Mouse (Mus musculus): Measurements from ENCODE around the gene Rnf115. TPM values are rescaled to one million over a fixed set of nuclear protein-coding genes. Genes with fewer than 3 reads are reported as not detected.
"Not testable (repeated sequence)": the region's sequence is repeated elsewhere in the genome, so short reads cannot be mapped to it uniquely, and the experiment has no call there.

The Rnf115 gene
- polyA plus RNA-seq (2015; fragmentation: Nextera tagmentation; extraction: Ambion mirVana): 59.3 and 66.6 TPM in 2 replicates

DNA sequence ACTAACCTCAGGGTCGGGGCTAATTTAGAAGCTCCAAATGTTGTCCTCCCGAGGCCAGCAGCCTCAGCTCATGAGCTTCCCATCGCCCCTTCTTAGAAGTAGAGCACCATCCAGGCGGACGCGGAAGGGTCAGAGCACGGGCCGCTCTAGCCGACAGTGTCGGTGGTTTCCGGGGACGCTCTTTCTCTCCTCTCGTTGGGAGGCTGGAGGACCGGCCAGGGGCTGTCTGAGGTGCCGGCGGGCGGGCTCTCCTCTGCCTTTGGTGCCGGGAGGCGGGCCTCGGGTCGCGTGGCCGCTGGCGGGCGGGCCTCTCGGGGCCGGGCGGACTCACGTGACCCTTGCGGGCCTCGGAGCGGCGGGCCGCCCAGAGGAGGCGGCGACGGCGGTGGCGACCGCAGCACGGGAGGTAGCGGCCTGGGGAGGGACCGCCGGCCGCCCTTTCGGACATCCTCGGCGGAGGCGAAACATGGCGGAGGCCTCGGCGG, at the start of gene Rnf115, which contains the start of gene Polr3c:
TSS of gene Rnf115 (plus strand) at position 322 of the 485 bp plus-strand sequence.
TSS of gene Polr3c (minus strand) at position 286 of the 485 bp plus-strand sequence.
- peak within 1 kb of the TSS; percentile 87 for H3K4me3 ChIP-seq
- H3K27ac ChIP-seq (replicated peaks): peak within 1 kb of the TSS; percentile 79
- peaks cover 7% of the 10 kb centered on the region for H3K36me3 ChIP-seq
- H3K4me2 ChIP-seq (replicated peaks): peak within 1 kb of the TSS; percentile 54
- peak within 1 kb of the TSS; percentile 73 for H3K9ac ChIP-seq (replicated peaks)
- WGBS: under 1% methylated on average over 52 of the region's 52 CpGs
- peak; percentile 98 for ATAC-seq (replicated peaks)
- H3K9me3 ChIP-seq: no peaks in the 10 kb centered on the region
- H3K27me3 ChIP-seq: no peaks in the 10 kb centered on the region
- H3K4me1 ChIP-seq: peaks cover 28% of the 10 kb centered on the region

DNA sequence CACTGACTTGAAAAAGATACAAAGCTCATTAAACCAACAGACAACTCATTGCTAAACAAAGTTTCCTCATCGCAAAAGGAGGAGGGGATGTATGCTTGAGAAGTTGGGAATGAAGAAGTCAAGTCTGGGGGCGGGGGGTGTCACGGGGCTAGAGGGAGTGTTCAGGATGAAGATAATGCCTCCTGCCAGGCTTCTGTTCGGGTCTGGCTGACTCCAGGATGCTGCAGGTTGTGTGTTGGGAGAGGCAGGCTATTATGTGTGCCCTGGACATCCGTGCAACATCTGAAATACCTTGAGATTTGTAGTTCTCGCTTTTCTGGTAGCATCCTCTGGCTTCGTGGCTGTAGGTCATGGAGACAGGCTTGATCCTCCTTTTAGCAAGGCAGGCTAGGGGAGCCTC, 49.0 kb upstream of the Rnf115 start:
- Histone ChIP-seq H3K27me3 (no peaks in the 10 kb centered on the region), H3K9ac (replicated peaks) (no peak overlapping the region), H3K9me3 (no peaks in the 10 kb centered on the region), H3K4me2 (replicated peaks) (no peak overlapping the region), H3K4me1 (peaks cover 6% of the 10 kb centered on the region; the same call in 1 of the 2 replicates), H3K27ac (replicated peaks) (no peak overlapping the region), H3K36me3 (no peaks in the 10 kb centered on the region), H3K4me3 (no peak overlapping the region)
- no peak for ATAC-seq (replicated peaks)
- WGBS: 57% methylated on average over 7 of the region's 7 CpGs

DNA sequence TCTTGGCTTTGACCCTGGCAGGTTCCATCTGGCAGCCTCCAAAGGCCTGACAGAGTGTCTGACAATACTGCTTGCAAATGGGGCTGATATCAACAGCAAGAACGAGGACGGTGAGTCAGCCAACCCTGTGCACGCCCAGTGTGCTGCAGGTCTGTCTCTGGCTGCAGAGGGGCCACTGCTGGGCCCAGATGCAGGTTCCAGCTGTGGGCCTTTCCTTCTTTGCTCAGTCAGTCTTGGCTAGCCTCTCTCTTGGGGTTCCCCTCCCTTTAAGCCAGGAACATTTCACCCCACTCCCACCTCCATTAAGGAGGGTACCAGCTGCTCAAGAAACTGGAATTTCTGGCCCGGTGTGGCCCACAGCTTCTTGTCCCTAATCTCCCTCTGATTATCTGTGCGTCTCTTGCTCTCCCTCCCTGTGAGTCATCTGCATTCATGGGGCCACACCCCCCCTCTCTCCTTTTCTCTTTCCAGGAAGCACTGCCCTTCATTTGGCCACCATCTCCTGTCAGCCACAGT, 48.2 kb upstream of the Rnf115 start:
- no peaks in the 10 kb centered on the region for H3K36me3 ChIP-seq
- H3K4me1 ChIP-seq: peaks cover 6% of the 10 kb centered on the region; the same call in 1 of the 2 replicates
- H3K9me3 ChIP-seq: no peaks in the 10 kb centered on the region
- no peak overlapping the region for H3K9ac ChIP-seq (replicated peaks)
- 20% methylated on average over 5 of the region's 5 CpGs for WGBS
- ATAC-seq (replicated peaks): no peak
- H3K27me3 ChIP-seq: no peaks in the 10 kb centered on the region
- H3K4me3 ChIP-seq: no peak overlapping the region
- H3K4me2 ChIP-seq (replicated peaks): no peak overlapping the region
- no peak overlapping the region for H3K27ac ChIP-seq (replicated peaks)

DNA sequence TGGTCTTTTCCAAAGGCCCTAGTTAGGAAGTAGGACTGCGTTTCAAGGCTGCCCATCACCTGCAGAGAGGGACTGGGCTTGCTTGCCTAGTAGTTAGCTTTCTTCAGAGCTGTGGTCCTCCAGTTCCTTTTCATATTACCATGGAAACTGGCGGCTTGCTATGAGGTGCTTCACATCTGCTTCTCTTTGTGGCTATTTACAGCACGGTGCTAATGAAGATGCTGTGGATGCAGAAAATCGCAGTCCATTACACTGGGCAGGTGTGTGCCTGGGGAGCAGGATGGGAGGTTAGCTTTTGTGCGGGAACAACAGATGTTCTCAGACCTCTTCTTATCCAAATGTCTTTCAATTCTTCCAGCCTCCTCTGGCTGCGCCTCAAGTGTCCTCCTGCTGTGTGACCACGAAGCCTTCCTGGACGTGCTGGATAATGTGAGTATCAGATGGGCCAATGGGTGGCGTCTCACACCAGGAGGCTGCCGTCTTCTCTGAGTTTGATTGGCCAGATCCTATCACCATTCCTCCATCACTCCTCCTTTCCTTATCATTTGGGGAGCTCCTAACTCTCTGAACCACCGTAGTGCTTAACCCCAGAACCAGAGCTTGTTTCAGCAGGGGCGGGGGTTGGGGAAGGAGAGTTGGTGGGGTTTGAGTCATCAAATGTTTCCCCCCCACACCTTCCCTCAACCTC, 47.1 kb upstream of the Rnf115 start:
- Histone ChIP-seq H3K27ac (replicated peaks) (peak overlapping the region; percentile 3; the same call in 1 of the 2 replicates), H3K9me3 (no peaks in the 10 kb centered on the region), H3K4me1 (peaks cover 13% of the 10 kb centered on the region; the same call in 1 of the 2 replicates), H3K4me3 (no peak overlapping the region), H3K9ac (replicated peaks) (no peak overlapping the region), H3K27me3 (no peaks in the 10 kb centered on the region), H3K36me3 (no peaks in the 10 kb centered on the region), H3K4me2 (replicated peaks) (no peak overlapping the region)
- 16% methylated on average over 12 of the region's 12 CpGs for WGBS
- peak; percentile 61 for ATAC-seq (replicated peaks)

DNA sequence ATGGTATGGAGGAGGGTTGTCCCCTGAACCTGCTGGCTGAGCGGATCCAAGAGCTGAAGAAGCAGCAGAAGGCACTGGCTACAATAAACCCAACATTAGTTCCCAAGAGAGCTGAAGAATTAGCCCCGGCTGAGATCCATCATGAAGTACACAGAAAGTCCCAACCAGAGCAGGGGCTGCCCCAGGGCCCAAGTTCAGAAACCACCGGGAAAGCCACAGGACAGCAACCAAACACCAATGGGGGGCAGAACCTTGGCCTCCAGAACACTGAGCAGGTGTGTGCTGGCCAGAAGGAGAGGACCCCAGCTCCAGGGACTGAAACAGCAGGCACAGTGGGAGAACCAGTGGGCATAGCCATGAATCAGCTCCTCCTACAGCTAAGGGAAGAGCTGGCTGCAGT, 44.0 kb upstream of the Rnf115 start:
- Histone ChIP-seq H3K27me3 (no peaks in the 10 kb centered on the region), H3K4me2 (replicated peaks) (no peak overlapping the region), H3K4me3 (no peak overlapping the region), H3K27ac (replicated peaks) (no peak overlapping the region), H3K9ac (replicated peaks) (no peak overlapping the region), H3K4me1 (peaks cover 14% of the 10 kb centered on the region; the same call in 1 of the 2 replicates), H3K9me3 (no peaks in the 10 kb centered on the region), H3K36me3 (no peaks in the 10 kb centered on the region)
- 89% methylated on average over 3 of the region's 3 CpGs for WGBS
- ATAC-seq (replicated peaks): no peak

DNA sequence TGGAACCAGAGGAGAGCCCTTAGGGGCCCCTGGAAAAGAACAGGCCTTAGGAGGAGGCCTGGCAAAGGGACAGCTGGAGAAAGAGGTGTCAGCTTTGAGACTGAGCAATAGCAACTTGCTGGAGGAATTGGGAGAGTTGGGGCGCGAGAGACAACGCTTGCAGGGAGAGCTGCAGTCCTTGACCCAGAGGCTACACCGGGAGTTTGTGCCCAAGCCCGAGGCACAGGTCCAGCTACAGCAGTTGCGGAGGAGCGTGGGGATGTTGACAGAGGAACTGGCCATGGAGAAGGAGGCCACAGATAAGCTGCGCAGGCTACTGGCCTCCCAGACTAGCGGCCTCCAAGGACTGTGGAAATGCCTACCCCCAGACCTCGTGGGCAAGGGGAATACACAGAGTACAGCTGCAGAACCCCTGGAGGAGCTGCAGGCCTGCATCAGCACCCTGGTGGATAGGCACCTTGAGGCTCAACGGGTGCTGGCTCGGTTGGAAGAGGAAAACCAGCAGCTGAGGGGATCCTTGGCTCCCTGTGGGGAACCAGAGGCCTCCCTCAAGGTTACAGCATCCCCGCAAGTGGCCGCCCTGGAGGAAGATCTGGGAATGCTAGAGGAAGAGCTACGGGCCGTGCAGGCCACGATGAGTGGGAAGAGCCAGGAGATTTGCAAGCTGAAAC, 43.2 kb upstream of the Rnf115 start:
- H3K4me2 ChIP-seq (replicated peaks): peak overlapping the region; percentile 34
- H3K4me1 ChIP-seq: peaks cover 14% of the 10 kb centered on the region; the same call in 1 of the 2 replicates
- H3K27ac ChIP-seq (replicated peaks): no peak overlapping the region
- H3K4me3 ChIP-seq: peak overlapping the region; percentile 10; the same call in 1 of the 2 replicates
- no peaks in the 10 kb centered on the region for H3K27me3 ChIP-seq
- ATAC-seq (replicated peaks): no peak
- no peaks in the 10 kb centered on the region for H3K36me3 ChIP-seq
- WGBS: 66% methylated on average over 17 of the region's 17 CpGs
- 0 out of 2 replicates have a peak overlapping the region, but pooled peaks have one; percentile 10 for H3K9ac ChIP-seq (replicated peaks)
- H3K9me3 ChIP-seq: no peaks in the 10 kb centered on the region

DNA sequence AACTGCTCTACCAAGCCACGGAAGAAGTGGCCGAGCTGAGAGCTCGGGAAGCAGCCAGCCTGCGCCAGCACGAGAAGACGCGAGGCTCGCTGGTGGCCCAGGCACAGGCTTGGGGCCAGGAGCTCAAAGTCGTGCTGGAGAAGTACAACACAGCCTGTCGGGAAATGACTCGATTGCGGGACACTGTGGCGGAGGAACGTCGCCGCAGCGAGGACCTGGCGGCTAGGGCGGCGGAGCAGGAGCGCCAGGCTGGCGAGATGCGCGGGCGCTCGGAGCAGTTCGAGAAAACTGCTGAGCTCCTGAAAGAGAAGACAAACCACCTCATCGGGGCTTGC, 42.7 kb upstream of the Rnf115 start:
- Histone ChIP-seq H3K27me3 (no peaks in the 10 kb centered on the region), H3K36me3 (no peaks in the 10 kb centered on the region), H3K4me3 (peak overlapping the region; percentile 10), H3K4me1 (peaks cover 14% of the 10 kb centered on the region; the same call in 1 of the 2 replicates), H3K9ac (replicated peaks) (0 out of 2 replicates have a peak overlapping the region, but pooled peaks have one; percentile 10), H3K27ac (replicated peaks) (no peak overlapping the region), H3K9me3 (no peaks in the 10 kb centered on the region), H3K4me2 (replicated peaks) (peak overlapping the region; percentile 34)
- 43% methylated on average over 28 of the region's 28 CpGs for WGBS
- no peak for ATAC-seq (replicated peaks)

DNA sequence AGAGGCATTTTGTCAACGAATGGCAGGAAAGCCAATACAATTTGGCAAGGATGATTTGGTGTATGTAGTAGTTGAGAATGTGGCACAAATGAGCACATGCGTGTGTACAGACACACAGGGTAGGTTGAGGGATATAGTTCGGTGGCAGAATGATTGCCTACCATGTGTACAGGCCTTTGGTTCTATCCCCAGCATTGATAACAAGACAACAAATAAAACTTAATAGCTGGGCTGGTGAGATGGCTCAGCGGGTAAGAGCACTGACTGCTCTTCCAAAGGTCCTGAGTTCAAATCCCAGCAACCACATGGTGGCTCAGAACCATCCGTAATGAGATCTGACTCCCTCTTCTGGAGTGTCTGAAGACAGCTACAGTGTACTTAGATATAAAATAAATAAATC, 41.4 kb upstream of the Rnf115 start:
- not testable (repeated sequence) for H3K9me3 ChIP-seq; H3K27me3 ChIP-seq; H3K4me3 ChIP-seq; H3K9ac ChIP-seq (replicated peaks); H3K4me1 ChIP-seq; H3K27ac ChIP-seq (replicated peaks); H3K4me2 ChIP-seq (replicated peaks); ATAC-seq (replicated peaks); H3K36me3 ChIP-seq
- WGBS: 95% methylated on average over 5 of the region's 5 CpGs

DNA sequence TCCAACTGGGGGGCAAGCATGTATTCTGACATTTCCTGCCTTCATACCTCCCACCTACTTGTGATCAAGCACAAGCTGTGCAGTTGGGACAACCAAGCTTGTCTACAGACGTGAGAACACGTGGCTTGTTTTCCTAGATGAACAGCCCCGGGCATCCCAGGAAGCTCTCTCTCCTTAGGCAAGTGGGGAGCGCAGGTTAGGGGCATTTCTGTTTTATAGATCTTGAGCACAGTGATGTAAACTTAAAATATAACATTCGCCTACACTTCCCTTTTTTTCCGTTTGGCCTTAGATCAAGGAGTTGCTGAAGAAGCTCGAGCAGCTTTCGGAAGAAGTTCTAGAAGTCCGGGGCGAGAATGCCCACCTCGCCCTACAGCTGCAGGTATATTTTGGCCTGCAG, 38.6 kb upstream of the Rnf115 start:
- no peak overlapping the region for H3K9ac ChIP-seq (replicated peaks)
- H3K4me1 ChIP-seq: peaks cover 8% of the 10 kb centered on the region; the same call in 1 of the 2 replicates
- no peaks in the 10 kb centered on the region for H3K27me3 ChIP-seq
- H3K36me3 ChIP-seq: no peaks in the 10 kb centered on the region
- no peak for ATAC-seq (replicated peaks)
- no peak overlapping the region for H3K4me2 ChIP-seq (replicated peaks)
- no peaks in the 10 kb centered on the region for H3K9me3 ChIP-seq
- WGBS: 89% methylated on average over 11 of the region's 11 CpGs
- H3K27ac ChIP-seq (replicated peaks): no peak overlapping the region
- H3K4me3 ChIP-seq: no peak overlapping the region

DNA sequence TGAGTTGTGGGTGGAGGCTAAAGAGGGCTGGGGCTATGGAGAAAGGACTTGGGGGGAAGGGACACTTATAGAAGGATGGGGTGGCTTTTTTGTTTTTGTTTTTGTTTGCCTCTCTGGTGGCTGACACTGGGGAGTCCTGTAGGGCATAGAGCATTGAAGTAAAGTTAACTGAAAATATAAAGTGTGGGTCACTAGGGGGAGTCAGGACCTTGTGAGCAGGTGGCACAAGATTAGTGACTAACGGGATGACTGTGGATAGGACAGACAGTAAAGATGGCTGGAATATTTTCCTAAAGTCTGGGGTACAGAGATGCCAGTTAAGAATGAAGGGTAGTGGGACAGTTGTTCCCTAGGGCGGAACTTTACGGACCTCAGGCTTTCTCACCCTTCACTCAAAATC, 37.2 kb upstream of the Rnf115 start:
- ATAC-seq (replicated peaks): no peak

DNA sequence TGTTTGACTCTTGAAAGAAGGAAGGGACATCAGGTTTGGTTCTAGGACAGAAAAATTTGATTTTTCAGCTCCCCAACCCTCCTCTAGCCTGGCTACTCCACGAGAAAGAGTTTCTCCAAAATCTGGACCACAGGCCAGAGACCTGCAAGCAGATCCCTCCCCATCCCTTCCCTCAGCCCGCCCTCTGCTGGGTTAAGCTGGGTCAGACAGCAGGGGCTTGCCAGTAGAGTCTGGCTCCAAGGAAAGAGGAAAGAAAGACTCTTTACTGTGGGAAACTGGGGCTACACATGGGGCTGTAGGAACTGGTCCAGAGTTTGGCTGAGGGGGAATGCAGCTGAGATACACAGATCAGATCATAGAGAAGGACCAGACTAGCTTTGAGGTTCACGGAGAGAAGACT, 35.0 kb upstream of the Rnf115 start:
- Histone ChIP-seq H3K4me2 (replicated peaks) (no peak overlapping the region), H3K27ac (replicated peaks) (no peak overlapping the region), H3K9ac (replicated peaks) (no peak overlapping the region), H3K27me3 (no peaks in the 10 kb centered on the region), H3K36me3 (no peaks in the 10 kb centered on the region), H3K4me3 (no peak overlapping the region), H3K9me3 (no peaks in the 10 kb centered on the region), H3K4me1 (peaks cover 8% of the 10 kb centered on the region)
- 12% methylated on average over 3 of the region's 3 CpGs for WGBS
- ATAC-seq (replicated peaks): no peak

More for the DNA sequence above, 37.2 kb upstream of the Rnf115 start:
- Histone ChIP-seq H3K4me1 (peaks cover 1% of the 10 kb centered on the region; the same call in 1 of the 2 replicates), H3K9me3 (no peaks in the 10 kb centered on the region), H3K9ac (replicated peaks) (no peak overlapping the region), H3K36me3 (no peaks in the 10 kb centered on the region), H3K27ac (replicated peaks) (no peak overlapping the region), H3K27me3 (no peaks in the 10 kb centered on the region), H3K4me2 (replicated peaks) (no peak overlapping the region), H3K4me3 (no peak overlapping the region)
- 53% methylated on average over 3 of the region's 3 CpGs for WGBS

DNA sequence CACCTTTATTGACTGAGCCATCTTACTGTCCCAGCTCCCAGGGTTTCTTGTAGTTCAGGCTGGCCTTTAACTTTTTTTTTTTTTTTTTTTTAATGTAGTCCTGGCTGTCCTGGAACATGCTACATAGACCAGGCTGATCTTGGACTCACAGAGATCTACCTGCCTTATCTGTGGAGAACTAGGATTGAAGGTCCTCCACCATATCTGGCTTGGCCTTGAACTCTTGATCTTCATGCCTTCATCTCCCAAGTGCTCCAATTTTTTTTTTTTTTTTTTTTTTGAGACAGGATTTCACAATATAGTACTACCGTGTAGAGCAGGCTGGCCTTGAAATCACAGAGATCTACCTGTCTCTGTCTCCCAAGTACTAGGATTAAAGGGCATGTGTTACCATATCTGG, 33.9 kb upstream of the Rnf115 start:
- no peak overlapping the region for H3K9ac ChIP-seq (replicated peaks)
- no peaks in the 10 kb centered on the region for H3K9me3 ChIP-seq
- H3K27ac ChIP-seq (replicated peaks): no peak overlapping the region
- peaks cover 11% of the 10 kb centered on the region for H3K4me1 ChIP-seq
- H3K4me2 ChIP-seq (replicated peaks): no peak overlapping the region
- no peak overlapping the region for H3K4me3 ChIP-seq
- ATAC-seq (replicated peaks): no peak
- no peaks in the 10 kb centered on the region for H3K27me3 ChIP-seq
- 87% methylated on average over 1 of the region's 1 CpGs for WGBS
- H3K36me3 ChIP-seq: no peaks in the 10 kb centered on the region

All from forebrain, embryonic 15.5 days (tissue).